Mouse (Mus musculus) monocyte, adult 59 days (primary cell): ENCODE measurements around the gene Calcoco1. TPM values are rescaled to one million over a fixed set of nuclear protein-coding genes. Genes with fewer than 3 reads are reported as not detected.

Experiments used
- total RNA-seq, 2 experiments: library from RNA; stranded (reverse); gene quantifications; one replicate each; pipeline ENCODE4 v1.2.4; 2023

The Calcoco1 gene
- total RNA-seq, result 10 to 100 TPM; 33.0 to 34.0 TPM

DNA sequence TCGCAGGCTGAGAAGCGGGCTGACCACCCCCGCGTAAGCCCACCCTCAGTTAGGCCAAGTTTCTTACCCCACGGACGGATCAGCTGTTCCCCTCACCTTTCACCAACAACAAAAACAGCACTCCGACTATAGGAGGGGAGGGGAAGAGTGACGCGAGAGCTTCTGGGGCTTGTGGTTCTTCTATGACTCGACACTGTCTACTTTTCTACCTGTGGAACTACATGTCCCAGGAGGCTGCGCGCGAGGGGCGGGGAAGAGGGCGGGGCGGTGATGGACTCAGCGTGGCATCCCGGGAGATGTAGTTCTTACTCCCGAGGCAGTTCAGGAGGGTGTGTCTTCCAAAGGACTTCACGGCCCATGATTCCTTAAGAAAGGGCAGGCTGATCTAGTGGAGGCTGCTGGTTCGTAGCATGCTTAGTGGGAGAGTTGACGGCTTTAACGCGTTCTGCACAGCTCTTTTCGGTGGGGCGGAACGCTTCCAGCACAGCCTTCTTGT, at the start of gene Calcoco1:
Calcoco1 (minus strand) TSS at position 199 of the 496 bp plus-strand sequence.

DNA sequence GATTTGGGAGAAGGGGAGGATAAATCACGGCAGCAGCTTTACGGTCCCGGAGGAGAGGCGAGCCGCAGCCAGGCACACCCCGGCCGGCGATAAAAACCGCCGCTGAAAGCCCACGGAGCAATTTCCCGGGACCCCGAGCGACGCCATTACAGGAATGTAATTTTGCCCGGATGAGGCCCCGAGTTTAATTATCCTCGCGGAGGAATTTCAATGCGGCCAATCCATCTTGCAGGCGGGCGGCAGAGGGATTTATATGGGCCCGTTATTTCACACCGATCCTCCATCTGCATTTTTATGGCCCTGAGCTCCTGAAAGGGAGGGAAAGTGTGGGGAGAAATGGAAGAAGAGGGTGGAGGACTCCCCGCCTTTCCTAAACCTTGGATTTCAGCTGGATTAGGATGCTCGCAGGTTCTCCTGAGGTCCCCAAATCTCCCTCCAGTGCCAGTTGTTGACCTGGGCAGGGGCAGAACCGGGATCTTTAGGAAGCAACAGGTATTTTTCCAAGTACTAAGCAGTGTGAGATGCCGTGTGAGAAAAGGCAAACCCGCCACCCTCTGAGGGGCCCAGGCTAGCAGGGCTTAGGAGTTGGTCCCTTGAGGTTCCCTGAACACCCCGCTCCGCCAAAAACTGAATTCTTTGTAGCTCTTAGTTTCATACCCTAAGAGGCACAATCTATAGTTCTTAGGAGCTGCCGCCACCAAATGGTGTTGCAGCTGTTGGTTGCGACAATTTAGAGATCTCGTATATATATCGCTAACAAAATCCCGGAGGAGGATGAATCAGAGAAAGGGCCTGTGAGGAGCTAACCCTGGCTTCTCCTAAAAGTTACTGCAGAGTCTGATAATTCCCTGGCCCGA, 49.5 kb downstream of the Calcoco1 start, which contains the start of gene Atp5g2:
Atp5g2 (minus strand) TSS at position 138 of the 857 bp plus-strand sequence.

Other genes starting within 250 kb of the Calcoco1 start
- 10 to 100 TPM in 1 of 2 experiments, 1 to 10 TPM in 1; 7.0 to 10.1 TPM for gene Gm10337, start 218.5 kb downstream of the Calcoco1 start, total RNA-seq
- under 1 TPM; 0.55 to 0.82 TPM for gene Map3k12, start 205.1 kb downstream of the Calcoco1 start, total RNA-seq
- 10 to 100 TPM; 22.3 to 28.1 TPM for gene Tarbp2, start 204.0 kb downstream of the Calcoco1 start, total RNA-seq
- 10 to 100 TPM in 1 of 2 experiments, 1 to 10 TPM in 1; 8.2 to 11.4 TPM for gene Npff, start 197.2 kb downstream of the Calcoco1 start, total RNA-seq
- 1 to 10 TPM in 1 of 2 experiments, not detected in 1; 4.6 TPM for gene Gm28047, start 97.1 kb downstream of the Calcoco1 start, total RNA-seq
- 100 to 1,000 TPM; 122 to 129 TPM for gene Atf7, start 96.7 kb downstream of the Calcoco1 start, total RNA-seq
- 1 to 10 TPM in 1 of 2 experiments, under 1 TPM in 1; 0.91 to 1.7 TPM for gene Atp5g2, start 49.8 kb downstream of the Calcoco1 start, total RNA-seq
- not detected for gene Hoxc13, start 198.9 kb upstream of the Calcoco1 start, total RNA-seq
- not detected for gene Hoxc12, start 214.6 kb upstream of the Calcoco1 start, total RNA-seq
- gene Hoxc11, start 232.2 kb upstream of the Calcoco1 start, total RNA-seq, result not detected
- not detected for gene Hoxc10, start 244.6 kb upstream of the Calcoco1 start, total RNA-seq
- not detected for gene Hoxc5, start 245.3 kb upstream of the Calcoco1 start, total RNA-seq